In the genomic region with DNA sequence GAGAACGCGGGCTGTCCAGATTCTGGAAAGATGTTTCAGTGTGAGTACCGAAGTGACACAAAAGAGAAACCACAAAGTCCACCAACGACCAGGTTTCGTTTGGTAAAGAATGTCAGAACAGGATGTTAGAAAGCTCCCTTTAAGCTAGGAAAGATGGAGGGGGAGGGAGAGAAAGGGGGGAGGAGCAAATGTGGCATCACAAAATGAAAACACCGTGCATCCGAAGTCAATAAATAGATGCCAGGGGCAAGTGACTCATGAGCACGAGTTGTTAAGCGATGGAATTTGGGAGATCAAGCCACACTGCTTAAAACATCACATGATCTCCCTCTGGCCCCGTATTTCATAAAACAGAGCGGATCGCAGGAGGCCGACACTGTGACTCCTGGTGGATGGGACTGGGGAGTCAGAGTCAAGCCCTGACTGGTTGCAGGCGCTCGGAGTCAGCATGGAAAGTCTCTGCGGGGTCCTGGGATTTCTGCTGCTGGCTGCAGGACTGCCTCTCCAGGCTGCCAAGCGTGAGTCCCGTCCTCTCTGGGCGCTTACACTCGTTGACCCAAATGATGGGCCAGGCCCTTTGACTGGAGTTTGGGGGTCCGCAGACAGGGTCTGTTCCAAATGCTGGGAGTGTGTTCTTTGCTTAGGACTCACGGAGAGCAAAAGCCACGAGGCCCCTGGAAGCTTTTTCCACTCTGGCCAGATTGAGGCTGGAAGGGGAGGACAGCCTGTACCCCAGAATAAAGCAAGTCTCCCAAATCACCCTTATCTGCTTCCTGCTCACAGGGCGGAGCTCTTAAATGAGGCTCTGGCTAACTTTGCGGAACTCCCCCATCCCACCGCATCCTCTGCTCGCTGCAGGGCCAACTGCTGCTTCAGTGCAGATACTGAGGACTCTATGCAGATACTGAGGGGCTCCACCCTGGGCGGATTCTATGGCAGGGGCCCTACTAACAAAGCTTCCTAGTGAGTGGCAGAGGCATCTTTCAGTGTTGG, we compare ENCODE assay signal across 8 mouse cellular contexts. TPM values are rescaled to one million over a fixed set of nuclear protein-coding genes. Genes with fewer than 3 reads are reported as not detected.
DNase-seq lines count a peak whose midpoint lies in the region; ATAC-seq lines count a peak whose summit lies in the region.

A gene (plus strand): TSS at position 272 of the 993 bp plus-strand sequence.

- peak within 1 kb of the TSS; percentile 38 for H3K4me2 ChIP-seq in kidney, embryonic 14.5 days (replicated peaks; ENCODE audit: low read depth, low read length)
- peak within 1 kb of the TSS; percentile 57 for H3K4me2 ChIP-seq in heart, embryonic 16.5 days (ENCODE audit: low read depth, low read length)
- H3K4me2 ChIP-seq in liver, embryonic 15.5 days, result peak within 1 kb of the TSS; percentile 42

- no peaks in the 10 kb centered on the region for H3K9me3 ChIP-seq in kidney, embryonic 14.5 days (ENCODE audit: control insufficient read depth, low read length)
- no peaks in the 10 kb centered on the region for H3K9me3 ChIP-seq in heart, embryonic 16.5 days (replicated peaks; ENCODE audit: control insufficient read depth, low read length)
- H3K9me3 ChIP-seq in liver, embryonic 15.5 days (replicated peaks), result no peaks in the 10 kb centered on the region

- peaks cover 7% of the 10 kb centered on the region; the same call in 1 of the 2 replicates for H3K4me1 ChIP-seq in kidney, embryonic 14.5 days (ENCODE audit: control insufficient read depth, insufficient read depth, low read length)
- H3K4me1 ChIP-seq in heart, embryonic 16.5 days (ENCODE audit: control insufficient read depth, insufficient read depth, low read length), result peaks cover 9% of the 10 kb centered on the region; the same call in 1 of the 2 replicates
- 0 out of 2 replicates have a peak, but pooled peaks cover 8% of the 10 kb centered on the region for H3K4me1 ChIP-seq in liver, embryonic 15.5 days (replicated peaks)

- no peak for DNase-seq in kidney, adult 18-20 months
- DNase-seq in MN1 (ENCODE audit: low spot score), result peak; percentile 14
- DNase-seq in retina, postnatal 1 day, result no peak
- DNase-seq in frontal cortex, adult 2 months (ENCODE audit: extremely low spot score in 1 of 2, low spot score in 1 of 2), result no peak

- 0 out of 2 replicates have a peak, but pooled peaks cover 4% of the 10 kb centered on the region for H3K27me3 ChIP-seq in kidney, embryonic 14.5 days (ENCODE audit: control insufficient read depth, insufficient read depth, low read length)
- no peaks in the 10 kb centered on the region; the same call in 1 of the 2 replicates for H3K27me3 ChIP-seq in heart, embryonic 16.5 days (ENCODE audit: control insufficient read depth, insufficient read depth, low read length)
- H3K27me3 ChIP-seq in liver, embryonic 15.5 days, result peaks cover 20% of the 10 kb centered on the region

- 36% methylated on average over 28 of the region's 28 CpGs for WGBS in kidney, embryonic 14.5 days
- 27% methylated on average over 28 of the region's 28 CpGs for WGBS in heart, embryonic 16.5 days
- WGBS in liver, embryonic 15.5 days (ENCODE audit: insufficient replicate concordance), result 24% methylated on average over 28 of the region's 28 CpGs

- no peak within 1 kb of the TSS for H3K27ac ChIP-seq in kidney, embryonic 14.5 days (ENCODE audit: low read depth, low read length)
- no peak within 1 kb of the TSS for H3K27ac ChIP-seq in heart, embryonic 16.5 days (ENCODE audit: low read length)
- no peak within 1 kb of the TSS for H3K27ac ChIP-seq in liver, embryonic 15.5 days (replicated peaks)

- no peaks in the 10 kb centered on the region for H3K36me3 ChIP-seq in kidney, embryonic 14.5 days (ENCODE audit: control insufficient read depth, insufficient read depth, low read length)
- H3K36me3 ChIP-seq in heart, embryonic 16.5 days (ENCODE audit: control insufficient read depth, insufficient read depth), result no peaks in the 10 kb centered on the region
- no peaks in the 10 kb centered on the region for H3K36me3 ChIP-seq in liver, embryonic 15.5 days (replicated peaks)

- 0 out of 2 replicates have a peak within 1 kb of the TSS, but pooled peaks have one; percentile 1 for H3K9ac ChIP-seq in kidney, embryonic 14.5 days (ENCODE audit: low read depth, low read length)
- H3K9ac ChIP-seq in heart, embryonic 16.5 days (ENCODE audit: low read length), result peak within 1 kb of the TSS; percentile 22; the same call in 1 of the 2 replicates
- H3K9ac ChIP-seq in liver, embryonic 15.5 days, result no peak within 1 kb of the TSS

- H3K4me3 ChIP-seq in kidney, embryonic 14.5 days (ENCODE audit: low read length), result no peak within 1 kb of the TSS; the same call in 1 of the 2 replicates
- peak within 1 kb of the TSS; percentile 42 for H3K4me3 ChIP-seq in heart, embryonic 16.5 days (ENCODE audit: low read length)
- peak within 1 kb of the TSS; percentile 5; the same call in 1 of the 2 replicates for H3K4me3 ChIP-seq in liver, embryonic 15.5 days (replicated peaks)

- ATAC-seq in kidney, embryonic 14.5 days (ENCODE audit: low FRiP score, low TSS enrichment), result 0 out of 2 replicates have a peak, but pooled peaks have one; percentile 41
- ATAC-seq in heart, embryonic 16.5 days (replicated peaks; ENCODE audit: extremely low read depth, insufficient read depth, low FRiP score), result no peak; the same call in none of the 2 replicates
- no peak for ATAC-seq in liver, embryonic 15.5 days (ENCODE audit: insufficient read depth)
- ATAC-seq in erythroblast, adult 5-6 weeks (replicated peaks; ENCODE audit: low FRiP score, poor library complexity, severe bottlenecking), result no peak

RNA-seq across cellular contexts. Expression of the gene that starts here (rescaled TPM):
- 0.17 and 0.28 TPM in 2 replicates for polyA plus RNA-seq in kidney, embryonic 14.5 days (2014; fragmentation: Nextera tagmentation; extraction: Ambion mirVana)
- 5.5 and 7.0 TPM in 2 replicates for polyA plus RNA-seq in heart, embryonic 16.5 days (2015; fragmentation: Nextera tagmentation; extraction: Ambion mirVana)
- 0.52 and 0.64 TPM in 2 replicates for polyA plus RNA-seq in liver, embryonic 15.5 days (2015; fragmentation: Nextera tagmentation; extraction: Ambion mirVana)
- total RNA-seq in erythroblast, adult 5-6 weeks (2015; ENCODE audit: low replicate concordance), result not detected in 2 replicates
- 0.70 TPM in 1 of 2 replicates, not detected in the other for total RNA-seq in erythroblast, adult 5-6 weeks (2017; ENCODE audit: low replicate concordance)
- 7.0 and 8.5 TPM in 2 replicates for polyA plus RNA-seq in frontal cortex, adult 2 months (2012; rRNA removed)

Comparison
In these comparisons a context has a peak if more than half of its experiments do, and no peak if none do; other contexts are left out.
1. Peak in ATAC-seq, H3K9ac ChIP-seq and H3K4me2 ChIP-seq in kidney, embryonic 14.5 days; RNA of the gene not detected or under 1 TPM.